17 mouse cellular contexts compared by ENCODE assay signal in the genomic region with DNA sequence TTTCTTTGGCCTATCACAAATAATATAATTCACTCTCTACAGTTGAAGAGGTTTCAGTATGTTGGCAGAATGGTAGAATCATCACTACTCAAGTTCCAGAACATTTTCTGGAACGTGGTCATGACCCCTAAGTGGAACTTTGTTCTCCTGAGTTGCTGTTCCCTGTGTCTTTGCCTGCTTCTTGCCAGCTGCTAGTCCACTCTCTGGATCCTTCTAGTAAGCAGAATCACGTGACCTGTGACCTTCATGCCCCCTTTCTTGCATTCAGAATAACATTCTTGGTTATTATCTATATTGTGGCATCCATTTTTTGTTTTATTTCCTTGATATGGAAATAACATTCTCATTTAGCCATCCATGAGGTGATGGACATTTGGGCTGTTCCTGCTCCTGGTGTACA.
"Had no signal": no experiment of that assay in that cellular context is flagged by ENCODE, and none has a peak within 500 bp of the region (broad histone marks: within the 10 kb centered on the region; RNA-seq: fewer than 3 reads in every experiment).

No protein-coding gene starts in this region.

- H3K4me3 ChIP-seq: midbrain, embryonic 10.5 days; midbrain, embryonic 12.5 days; myocyte; neural tube, embryonic 13.5 days; neural tube, embryonic 15.5 days had no signal

- H3K27me3 ChIP-seq: midbrain, embryonic 12.5 days; neural tube, embryonic 13.5 days; neural tube, embryonic 15.5 days had no signal

- H3K4me1 ChIP-seq: neural tube, embryonic 13.5 days; neural tube, embryonic 15.5 days had no signal

- H3K27ac ChIP-seq: midbrain, embryonic 10.5 days; midbrain, embryonic 12.5 days; neural tube, embryonic 13.5 days; neural tube, embryonic 15.5 days had no signal

- DNase-seq: lung, embryonic 14.5 days; lung, postnatal 10 days; lung, postnatal 4 days; midbrain, embryonic 14.5 days; retina, postnatal 1 day; right cerebral cortex, adult 18-20 months; right cerebral cortex, postnatal 25 days; right cerebral cortex, postnatal 4 days; spleen, adult 18-20 months; thymus, adult 18-20 months; thymus, postnatal 14 days; thymus, postnatal 36 days had no signal

- H3K36me3 ChIP-seq: midbrain, embryonic 10.5 days; midbrain, embryonic 12.5 days; neural tube, embryonic 13.5 days; neural tube, embryonic 15.5 days had no signal
